Mouse (Mus musculus) thymus, adult 2 months (tissue): Measurements from ENCODE around the gene Camk2n1. TPM values are rescaled to one million over a fixed set of nuclear protein-coding genes. Genes with fewer than 3 reads are reported as not detected.

Experiments used
- DNase-seq: peaks from one replicate; pipeline ENCODE4 v3.0.0; 2021
- H3K27ac ChIP-seq: fragments of 200-500 bp; 2 replicates; pipeline ENCODE4 v1.5.1; 2012; ENCODE audit warnings: low read length, control low read depth; ENCODE audit not compliant: control insufficient read depth, insufficient read depth
- H3K27me3 ChIP-seq: fragments of 200-500 bp; 2 replicates; pipeline ENCODE4 v1.6.1; 2012; ENCODE audit warnings: mild to moderate bottlenecking, low read length, moderate library complexity, mixed read lengths; ENCODE audit not compliant: control insufficient read depth, insufficient read depth
- H3K36me3 ChIP-seq: fragments of 200-500 bp; 2 replicates; pipeline ENCODE4 v1.6.1; 2012; ENCODE audit warnings: mild to moderate bottlenecking, low read length, moderate library complexity; ENCODE audit not compliant: control insufficient read depth, insufficient read depth
- H3K4me1 ChIP-seq: fragments of 200-500 bp; replicated peaks from 2 replicates; pipeline ENCODE4 v1.6.1; 2012; ENCODE audit warnings: low read length; ENCODE audit not compliant: control insufficient read depth, insufficient read depth
- H3K4me3 ChIP-seq: fragments of 200-500 bp; 2 replicates; pipeline ENCODE4 v1.5.1; 2012; ENCODE audit warnings: mild to moderate bottlenecking, low read length, control low read depth, moderate library complexity; ENCODE audit not compliant: control insufficient read depth, insufficient read depth
- CTCF ChIP-seq: fragments of 200-500 bp; IDR thresholded peaks from 2 replicates; pipeline ENCODE4 v1.5.1; 2012; ENCODE audit warnings: mild to moderate bottlenecking, control low read depth, low read length, moderate library complexity, borderline replicate concordance; ENCODE audit not compliant: control insufficient read depth, poor library complexity, insufficient read depth; ENCODE audit errors: extremely low read depth
- POLR2A ChIP-seq: fragments of 200-500 bp; IDR thresholded peaks from 2 replicates; pipeline ENCODE4 v1.6.1; 2012; ENCODE audit warnings: mild to moderate bottlenecking, low read length, control low read depth, moderate library complexity; ENCODE audit not compliant: control insufficient read depth, poor library complexity, insufficient read depth; ENCODE audit errors: extremely low read depth
- WGBS: fragments of 180-500 bp; shearing (Covaris S2); methylation state at CpG from one replicate; pipeline ENCODE4 v1.1.7; 2018; 5-methylcytosine and 5-hydroxymethylcytosine counted together
- polyA plus RNA-seq: library from polyadenylated mRNA; depleted of rRNA; stranded (reverse); fragments of >200 nt; gene quantifications from 2 replicates; pipeline ENCODE4 v1.2.3, GENCODE M21; 2012; rRNA removed

Gene Camk2n1
- polyA plus RNA-seq, 1 experiment: 2.2 TPM

GRCm38 (mm10) chr4:138505171-138505870, 51.2 kb downstream of the Camk2n1 start:
- H3K4me3 ChIP-seq: no peak overlapping the region
- no peak overlapping the region for H3K27ac ChIP-seq
- H3K4me1 ChIP-seq: no peaks in the 10 kb centered on the region
- 12% methylated on average over 10 of the region's 10 CpGs for WGBS
- no peaks in the 10 kb centered on the region for H3K27me3 ChIP-seq
- DNase-seq: peak; percentile 7
- TF ChIP-seq CTCF: no peak
- TF ChIP-seq POLR2A: no peak
- H3K36me3 ChIP-seq: no peaks in the 10 kb centered on the region

- Histone ChIP-seq H3K4me1 (no peaks in the 10 kb centered on the region), H3K4me3 (no peak overlapping the region), H3K36me3 (no peaks in the 10 kb centered on the region), H3K27me3 (no peaks in the 10 kb centered on the region), H3K27ac (no peak overlapping the region)
- TF ChIP-seq POLR2A (no peak), CTCF (no peak)
- WGBS: 73% methylated on average over 6 of the region's 6 CpGs
- no peak for DNase-seq
Observed at GRCm38 (mm10) chr4:138507903-138508302, 53.8 kb downstream of the Camk2n1 start.

Other genes starting within 250 kb of the Camk2n1 start
- 146 and 150 TPM in 2 replicates for gene Hp1bp3, start 238.0 kb upstream of the Camk2n1 start, polyA plus RNA-seq
- gene Sh2d5, start 203.9 kb upstream of the Camk2n1 start, polyA plus RNA-seq: 4.2 and 4.7 TPM in 2 replicates
- 1.3 and 1.6 TPM in 2 replicates for gene Kif17, start 203.9 kb upstream of the Camk2n1 start, polyA plus RNA-seq
- 173 and 195 TPM in 2 replicates for gene Ddost, start 149.6 kb upstream of the Camk2n1 start, polyA plus RNA-seq
- gene Pink1, start 128.0 kb upstream of the Camk2n1 start, polyA plus RNA-seq: 82.3 and 103 TPM in 2 replicates
- 0.24 and 0.60 TPM in 2 replicates for gene Cda, start 86.3 kb upstream of the Camk2n1 start, polyA plus RNA-seq
- gene Fam43b, start 57.8 kb upstream of the Camk2n1 start, polyA plus RNA-seq: not detected in 2 replicates
- gene Mul1, start 19.6 kb upstream of the Camk2n1 start, polyA plus RNA-seq: 16.6 and 16.9 TPM in 2 replicates
- 0.08 and 0.09 TPM in 2 replicates for gene Vwa5b1, start 181.6 kb downstream of the Camk2n1 start, polyA plus RNA-seq